Mouse (Mus musculus) G1E (cell line): ENCODE results near the gene Gjd3. TPM values are rescaled to one million over a fixed set of nuclear protein-coding genes. Genes with fewer than 3 reads are reported as not detected.

ENCODE experiments used
- ATAC-seq: 2 replicates; pipeline ENCODE4 v1.8.0; 2016; ENCODE audit warnings: mild to moderate bottlenecking; ENCODE audit not compliant: insufficient number of reproducible peaks, poor library complexity, low FRiP score, severe bottlenecking; ENCODE audit errors: extremely low read depth
- DNase-seq: peaks from one replicate; pipeline ENCODE4 v3.0.0; 2012; ENCODE audit warnings: low spot score
- H3K27me3 ChIP-seq: 2 replicates; pipeline ENCODE4 v1.6.1; 2012; ENCODE audit warnings: mild to moderate bottlenecking, low read length, inconsistent platforms; ENCODE audit not compliant: insufficient read depth
- H3K36me3 ChIP-seq: replicated peaks from 2 replicates; pipeline ENCODE3; 2012; ENCODE audit warnings: mild to moderate bottlenecking, inconsistent platforms
- H3K4me1 ChIP-seq: 2 replicates; pipeline ENCODE4 v1.6.1; 2012; ENCODE audit warnings: low read depth, low read length, inconsistent platforms, mixed read lengths; ENCODE audit not compliant: insufficient read depth
- H3K4me3 ChIP-seq: 2 replicates; pipeline ENCODE4 v1.5.1; 2012; ENCODE audit warnings: low read depth, mild to moderate bottlenecking, inconsistent platforms, low read length, moderate library complexity, mixed read lengths
- H3K9me3 ChIP-seq: replicated peaks from 2 replicates; pipeline ENCODE4 v1.6.1; 2012; ENCODE audit warnings: inconsistent platforms
- CTCF ChIP-seq: IDR thresholded peaks from 2 replicates; pipeline ENCODE4 v1.5.1; 2012; ENCODE audit warnings: low read depth, low read length, inconsistent platforms, mixed read lengths
- GATA1 ChIP-seq: IDR thresholded peaks from 2 replicates; pipeline ENCODE4 v1.6.1; 2012; ENCODE audit warnings: borderline replicate concordance, low read length, inconsistent platforms, mixed read lengths
- GATA2 ChIP-seq: IDR thresholded peaks from 2 replicates; pipeline ENCODE4 v1.6.1; 2012; ENCODE audit warnings: low read depth, low read length, inconsistent platforms, borderline replicate concordance
- POLR2AphosphoS5 ChIP-seq: IDR thresholded peaks from 2 replicates; pipeline ENCODE4 v1.6.1; 2012; ENCODE audit warnings: low read depth, low read length, inconsistent platforms; ENCODE audit not compliant: insufficient replicate concordance
- TAL1 ChIP-seq: conservative IDR thresholded peaks from 2 replicates; pipeline ENCODE4 v1.6.1; 2012; ENCODE audit warnings: low read depth, low read length, inconsistent platforms, mixed read lengths
- polyA plus RNA-seq: library from polyadenylated mRNA; stranded (reverse); fragments of >175 nt; gene quantifications from 2 replicates; pipeline ENCODE4 v1.2.3, GENCODE M21; 2012
- total RNA-seq, 2 experiments: library from RNA; stranded (forward) in 1 of 2; stranded (reverse) in 1 of 2; fragments of 200-1000 nt in 1 of 2; fragments of >200 nt in 1 of 2; fragmentation: Nextera tagmentation in 1 of 2; gene quantifications; 2 replicates each; pipeline ENCODE4 v1.2.3; 2014 to 2017

Gjd3 gene
- total and polyA plus RNA-seq, 3 experiments, result not detected

DNA sequence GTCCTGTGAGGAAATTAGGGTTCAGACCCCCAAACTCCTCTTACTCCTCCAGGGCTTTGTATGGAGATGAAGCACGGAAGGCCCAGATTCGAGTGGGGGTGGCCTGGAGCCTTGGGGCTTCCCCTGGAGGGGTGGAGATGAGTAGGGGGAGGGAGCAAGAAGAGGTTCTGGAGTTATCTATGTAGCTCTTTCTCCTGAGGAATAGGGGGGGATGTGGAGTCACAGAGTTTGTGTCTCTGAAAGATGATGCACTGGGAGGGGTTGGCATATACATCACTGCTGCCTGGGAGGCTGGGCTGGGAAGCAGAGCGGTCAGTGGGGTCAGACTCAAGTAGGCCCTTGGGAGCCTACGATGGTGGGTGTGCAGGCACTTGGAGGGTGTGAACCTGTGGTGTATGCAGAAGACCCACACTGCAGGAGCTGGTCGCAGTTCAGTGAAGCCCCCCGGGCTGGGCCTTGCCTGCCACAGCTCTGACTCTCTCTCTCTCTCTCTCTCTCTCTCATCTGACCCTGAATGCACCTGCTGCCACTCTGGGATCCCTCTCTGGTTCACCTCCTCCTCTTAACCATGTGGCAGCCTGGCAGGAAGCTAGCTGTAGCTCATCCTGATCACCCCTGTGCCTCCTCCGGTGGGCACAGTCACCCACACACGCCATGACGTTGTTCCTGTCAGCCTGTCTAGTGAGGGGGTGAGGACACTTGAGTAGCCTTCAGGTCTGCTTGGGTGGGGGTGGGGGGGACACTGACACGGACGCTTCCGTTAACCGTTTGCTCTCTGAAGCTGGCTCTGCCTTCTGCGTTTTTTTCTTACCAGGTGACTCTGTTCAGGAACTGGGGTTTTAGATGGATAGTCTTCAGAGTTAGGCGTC lies 43.5 kb downstream of the Gjd3 start:
- Histone ChIP-seq H3K4me1 (peaks cover 90% of the 10 kb centered on the region), H3K9me3 (no peaks in the 10 kb centered on the region), H3K4me3 (peak overlapping the region; percentile 81), H3K36me3 (peaks cover 33% of the 10 kb centered on the region), H3K27me3 (peaks cover 15% of the 10 kb centered on the region)
- no peak for DNase-seq
- no peak for TF ChIP-seq GATA1
- TF ChIP-seq CTCF, result no peak
- no peak for TF ChIP-seq GATA2
- no peak for TF ChIP-seq POLR2AphosphoS5
- no peak for TF ChIP-seq TAL1
- ATAC-seq, result no peak

DNA sequence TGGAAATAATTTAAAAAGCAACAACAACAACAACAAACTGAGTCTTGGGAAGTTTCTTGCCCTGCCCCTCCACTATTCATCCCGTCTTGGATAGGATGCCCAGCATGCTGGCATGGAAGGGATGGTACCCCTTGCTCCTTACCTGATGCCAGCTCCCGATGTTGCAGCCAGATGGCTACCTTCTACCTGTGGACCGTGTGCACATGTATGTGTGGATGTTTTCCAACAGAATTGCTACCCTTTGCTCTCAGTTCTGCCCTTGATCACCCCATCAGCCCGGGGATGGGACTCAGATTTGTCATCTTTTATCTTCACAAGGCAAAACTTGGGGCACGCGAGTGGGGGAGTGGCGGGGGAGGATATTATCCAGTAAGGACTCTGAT lies 44.1 kb downstream of the Gjd3 start:
- Histone ChIP-seq H3K27me3 (peaks cover 15% of the 10 kb centered on the region), H3K36me3 (peaks cover 31% of the 10 kb centered on the region), H3K4me3 (peak overlapping the region; percentile 81), H3K9me3 (no peaks in the 10 kb centered on the region), H3K4me1 (peaks cover 88% of the 10 kb centered on the region)
- ATAC-seq (no peak), DNase-seq (no peak)
- TF ChIP-seq POLR2AphosphoS5 (no peak), GATA1 (no peak), GATA2 (no peak), TAL1 (no peak), CTCF (no peak)

DNA sequence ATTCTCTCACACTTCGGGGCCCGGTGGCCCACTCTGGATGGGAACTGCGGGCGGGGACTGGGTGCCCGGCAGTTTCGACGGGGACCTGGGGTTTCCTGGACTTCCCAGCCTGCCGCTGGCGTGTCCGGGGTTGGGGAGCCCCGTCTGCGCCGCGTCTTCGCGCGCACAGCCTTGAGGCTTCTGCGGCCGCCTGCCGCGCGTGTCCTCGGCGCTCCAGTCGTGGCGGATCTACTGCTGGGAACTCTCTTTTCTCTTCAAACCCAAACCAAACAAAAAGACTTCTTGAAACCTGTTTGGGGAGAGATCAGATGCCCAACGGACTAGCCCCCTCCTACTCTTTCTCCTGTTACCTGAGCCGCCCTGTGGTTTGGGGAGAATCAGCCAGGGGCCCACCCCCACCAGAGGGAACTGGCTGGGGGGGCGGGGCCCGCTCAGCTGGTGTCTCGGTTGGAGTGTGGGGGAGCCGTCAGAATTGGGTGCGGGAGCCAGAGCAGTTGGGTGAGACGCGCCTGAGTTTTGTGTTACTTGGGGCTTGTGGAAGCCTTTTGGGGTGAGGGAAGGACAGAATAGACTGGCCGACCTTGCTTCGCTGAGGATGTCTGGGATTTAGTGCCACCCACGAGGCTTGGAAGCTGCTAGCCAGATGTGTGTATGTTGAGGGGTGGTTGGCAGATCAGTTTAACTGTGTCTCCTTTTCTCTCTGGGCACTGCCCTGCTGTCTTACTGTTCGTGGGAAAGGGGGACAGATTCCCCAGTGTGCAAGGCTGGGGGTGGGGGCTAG lies 44.7 kb downstream of the Gjd3 start:
- no peak for TF ChIP-seq POLR2AphosphoS5
- Histone ChIP-seq H3K36me3 (peaks cover 26% of the 10 kb centered on the region), H3K9me3 (no peaks in the 10 kb centered on the region), H3K27me3 (peaks cover 19% of the 10 kb centered on the region), H3K4me1 (peaks cover 87% of the 10 kb centered on the region), H3K4me3 (peak overlapping the region; percentile 81)
- ATAC-seq (no peak), DNase-seq (peak; percentile 55)

DNA sequence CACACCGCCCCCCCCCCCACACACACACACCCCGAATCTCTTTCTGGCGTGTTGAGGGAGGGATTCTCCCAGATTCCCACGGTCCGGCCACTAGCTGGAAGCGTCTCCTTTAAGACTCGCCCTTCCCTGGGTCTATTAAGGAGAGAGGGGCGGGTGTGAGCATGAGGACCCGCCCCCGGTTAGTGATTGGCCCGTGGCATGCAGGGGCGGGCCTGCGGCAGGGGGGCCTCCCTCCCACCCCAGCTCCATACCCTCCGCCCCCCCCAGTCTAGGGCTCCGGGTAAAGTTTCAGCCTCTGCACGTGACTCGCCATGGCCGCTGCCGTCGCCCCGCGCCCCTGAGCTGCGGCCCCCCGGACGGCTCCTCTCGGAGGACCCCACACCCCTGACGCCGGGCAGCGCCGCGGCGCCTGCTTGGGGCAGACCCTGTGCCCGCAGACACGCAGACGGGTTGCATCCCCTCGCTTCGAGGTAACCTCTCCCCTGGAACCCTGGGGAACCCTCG lies 45.4 kb downstream of the Gjd3 start:
- DNase-seq (peak; percentile 97), ATAC-seq (peak; percentile 79)
- TF ChIP-seq GATA1 (no peak), POLR2AphosphoS5 (no peak), CTCF (no peak), GATA2 (no peak), TAL1 (no peak)
- peaks cover 21% of the 10 kb centered on the region for H3K36me3 ChIP-seq
- H3K27me3 ChIP-seq, result peaks cover 21% of the 10 kb centered on the region
- H3K4me3 ChIP-seq, result peak overlapping the region; percentile 81
- H3K4me1 ChIP-seq, result peaks cover 87% of the 10 kb centered on the region
- no peaks in the 10 kb centered on the region for H3K9me3 ChIP-seq

- peaks cover 21% of the 10 kb centered on the region for H3K27me3 ChIP-seq
- ATAC-seq, result no peak
- no peak for DNase-seq
- H3K4me3 ChIP-seq, result peak overlapping the region; percentile 81
- TF ChIP-seq GATA1 (no peak), POLR2AphosphoS5 (no peak), TAL1 (no peak), CTCF (no peak), GATA2 (no peak)
- peaks cover 87% of the 10 kb centered on the region for H3K4me1 ChIP-seq
- no peaks in the 10 kb centered on the region for H3K9me3 ChIP-seq
- peaks cover 21% of the 10 kb centered on the region for H3K36me3 ChIP-seq
These were observed 46.0 kb downstream of the Gjd3 start for GRCm38 (mm10) chr11:98936606-98937409.

- H3K27me3 ChIP-seq, result peaks cover 24% of the 10 kb centered on the region
- peaks cover 87% of the 10 kb centered on the region for H3K4me1 ChIP-seq
- H3K36me3 ChIP-seq, result peaks cover 21% of the 10 kb centered on the region
- no peaks in the 10 kb centered on the region for H3K9me3 ChIP-seq
- no peak for TF ChIP-seq POLR2AphosphoS5
- TF ChIP-seq GATA2, result no peak
- TF ChIP-seq GATA1, result no peak
- no peak for TF ChIP-seq TAL1
- TF ChIP-seq CTCF, result no peak
- H3K4me3 ChIP-seq, result peak overlapping the region; percentile 81; the same call in 1 of the 2 replicates
- DNase-seq (no peak), ATAC-seq (no peak)
These were observed 46.6 kb downstream of the Gjd3 start for GRCm38 (mm10) chr11:98936170-98936569.
